Mouse (Mus musculus) megakaryocyte, embryonic 14.5 days (primary cell): ENCODE data around the gene Slc7a14. TPM values are rescaled to one million over a fixed set of nuclear protein-coding genes. Genes with fewer than 3 reads are reported as not detected.

Source experiments
- H3K27me3 ChIP-seq: replicated peaks from 2 replicates; pipeline ENCODE3; 2012; ENCODE audit warnings: inconsistent platforms
- H3K36me3 ChIP-seq: replicated peaks from 2 replicates; pipeline ENCODE3; 2012; ENCODE audit warnings: low read length, inconsistent platforms, mixed read lengths
- H3K4me1 ChIP-seq: 2 replicates; pipeline ENCODE4 v1.6.1; 2012; ENCODE audit warnings: inconsistent platforms
- H3K4me3 ChIP-seq: replicated peaks from 2 replicates; pipeline ENCODE3; 2012; ENCODE audit warnings: moderate library complexity, mild to moderate bottlenecking, inconsistent platforms
- H3K9me3 ChIP-seq: 2 replicates; pipeline ENCODE4 v1.6.1; 2012; ENCODE audit warnings: inconsistent platforms
- FLI1 ChIP-seq: IDR thresholded peaks from 2 replicates; pipeline ENCODE4 v1.6.1; 2012; ENCODE audit warnings: low read length, inconsistent platforms, mixed read lengths
- GATA1 ChIP-seq: IDR thresholded peaks from 3 replicates; pipeline ENCODE4 v1.6.1; 2012; ENCODE audit warnings: mixed read lengths, low read length, inconsistent platforms, borderline replicate concordance
- polyA plus RNA-seq: library from polyadenylated mRNA; stranded (reverse); fragments of >175 nt; gene quantifications from 2 replicates; pipeline ENCODE4 v1.2.3, GENCODE M21; 2012; ENCODE audit warnings: low replicate concordance; ENCODE audit not compliant: insufficient read depth

Slc7a14 gene
- polyA plus RNA-seq, 1 experiment: not detected

GRCm38 (mm10) chr3:31166365-31166871, 143.8 kb downstream of the Slc7a14 start:
- Histone ChIP-seq H3K27me3 (peaks cover 2% of the 10 kb centered on the region), H3K36me3 (no peaks in the 10 kb centered on the region), H3K4me1 (no peaks in the 10 kb centered on the region), H3K4me3 (no peak overlapping the region), H3K9me3 (0 out of 2 replicates have a peak, but pooled peaks cover 3% of the 10 kb centered on the region)
- TF ChIP-seq GATA1 (no peak), FLI1 (no peak)

GRCm38 (mm10) chr3:31165803-31166202, 144.4 kb downstream of the Slc7a14 start:
- TF ChIP-seq GATA1: no peak
- no peak for TF ChIP-seq FLI1
- Histone ChIP-seq H3K27me3 (peaks cover 2% of the 10 kb centered on the region), H3K9me3 (0 out of 2 replicates have a peak, but pooled peaks cover 3% of the 10 kb centered on the region), H3K4me1 (no peaks in the 10 kb centered on the region), H3K36me3 (no peaks in the 10 kb centered on the region), H3K4me3 (no peak overlapping the region)

- Histone ChIP-seq H3K27me3 (peaks cover 2% of the 10 kb centered on the region), H3K4me3 (peak overlapping the region; percentile 40), H3K9me3 (0 out of 2 replicates have a peak, but pooled peaks cover 3% of the 10 kb centered on the region), H3K36me3 (no peaks in the 10 kb centered on the region), H3K4me1 (no peaks in the 10 kb centered on the region)
- TF ChIP-seq GATA1: no peak
- no peak for TF ChIP-seq FLI1
These were observed 147.3 kb downstream of the Slc7a14 start for GRCm38 (mm10) chr3:31162860-31163259.

- no peaks in the 10 kb centered on the region for H3K27me3 ChIP-seq
- 0 out of 2 replicates have a peak, but pooled peaks cover 3% of the 10 kb centered on the region for H3K9me3 ChIP-seq
- TF ChIP-seq GATA1: no peak
- H3K4me1 ChIP-seq: no peaks in the 10 kb centered on the region
- no peak overlapping the region for H3K4me3 ChIP-seq
- no peaks in the 10 kb centered on the region for H3K36me3 ChIP-seq
These were observed 148.8 kb downstream of the Slc7a14 start for GRCm38 (mm10) chr3:31161336-31161735.

- no peak for TF ChIP-seq FLI1
- no peak for TF ChIP-seq GATA1
- no peak overlapping the region for H3K4me3 ChIP-seq
- no peaks in the 10 kb centered on the region for H3K4me1 ChIP-seq
- H3K9me3 ChIP-seq: 0 out of 2 replicates have a peak, but pooled peaks cover 3% of the 10 kb centered on the region
- H3K36me3 ChIP-seq: no peaks in the 10 kb centered on the region
- H3K27me3 ChIP-seq: peaks cover 4% of the 10 kb centered on the region
These were observed 150.1 kb downstream of the Slc7a14 start for GRCm38 (mm10) chr3:31160046-31160445.

- Histone ChIP-seq H3K4me1 (no peaks in the 10 kb centered on the region), H3K36me3 (no peaks in the 10 kb centered on the region), H3K4me3 (no peak overlapping the region), H3K27me3 (peaks cover 15% of the 10 kb centered on the region), H3K9me3 (0 out of 2 replicates have a peak, but pooled peaks cover under 1% of the 10 kb centered on the region)
- TF ChIP-seq GATA1 (no peak), FLI1 (no peak)
These were observed 152.4 kb downstream of the Slc7a14 start for GRCm38 (mm10) chr3:31157776-31158175.

- Histone ChIP-seq H3K4me1 (no peaks in the 10 kb centered on the region), H3K4me3 (no peak overlapping the region), H3K27me3 (peaks cover 21% of the 10 kb centered on the region), H3K36me3 (no peaks in the 10 kb centered on the region), H3K9me3 (no peaks in the 10 kb centered on the region)
- TF ChIP-seq GATA1 (no peak), FLI1 (no peak)
These were observed 154.1 kb downstream of the Slc7a14 start for GRCm38 (mm10) chr3:31156126-31156525.

Other genes starting within 250 kb of the Slc7a14 start
- 1.2 TPM in 1 of 2 replicates, not detected in the other for gene Skil, start 215.3 kb downstream of the Slc7a14 start, polyA plus RNA-seq
- gene Cldn11, start 160.5 kb downstream of the Slc7a14 start, polyA plus RNA-seq: not detected in 2 replicates